Mouse (Mus musculus) lung, embryonic 14.5 days (tissue): ENCODE results near the gene Chrm3. TPM values are rescaled to one million over a fixed set of nuclear protein-coding genes. Genes with fewer than 3 reads are reported as not detected.

Experiments used
- ATAC-seq: fragments of 200-750 bp; cut with Nextera tagmentation; 2 replicates; pipeline ENCODE4 v1.8.0; 2017; ENCODE audit warnings: mild to moderate bottlenecking, moderate TSS enrichment, moderate library complexity; ENCODE audit not compliant: insufficient read depth
- DNase-seq: peaks from one replicate; pipeline ENCODE4 v3.0.0-alpha.2; 2015
- H3K27ac ChIP-seq: fragments of 300-500 bp; sonication (generic); 2 replicates; pipeline ENCODE4 v1.5.1; 2014; ENCODE audit warnings: low read depth, mild to moderate bottlenecking, moderate library complexity
- H3K27me3 ChIP-seq: fragments of 300-500 bp; sonication (generic); 2 replicates; pipeline ENCODE4 v1.6.1; 2014; ENCODE audit warnings: low read length, control low read depth; ENCODE audit not compliant: insufficient read depth
- H3K36me3 ChIP-seq: fragments of 300-500 bp; sonication (generic); 2 replicates; pipeline ENCODE4 v1.6.1; 2014; ENCODE audit warnings: control low read depth; ENCODE audit not compliant: insufficient read depth
- H3K4me1 ChIP-seq: fragments of 300-500 bp; sonication (generic); 2 replicates; pipeline ENCODE4 v1.6.1; 2014; ENCODE audit warnings: antibody characterized with exemption, control low read depth; ENCODE audit not compliant: insufficient read depth
- H3K4me2 ChIP-seq: fragments of 300-500 bp; sonication (generic); 2 replicates; pipeline ENCODE4 v1.6.1; 2014; ENCODE audit warnings: mild to moderate bottlenecking
- H3K4me3 ChIP-seq: fragments of 300-500 bp; sonication (generic); 2 replicates; pipeline ENCODE4 v1.5.1; 2014; ENCODE audit warnings: low read depth, low read length
- H3K9ac ChIP-seq: fragments of 300-500 bp; sonication (generic); 2 replicates; pipeline ENCODE4 v1.6.1; 2014
- H3K9me3 ChIP-seq: fragments of 300-500 bp; sonication (generic); 2 replicates; pipeline ENCODE4 v1.6.1; 2016; ENCODE audit warnings: low read depth, low read length, control low read depth
- CTCF ChIP-seq: IDR thresholded peaks from 2 replicates; pipeline ENCODE4 v1.5.1; 2016; ENCODE audit warnings: antibody characterized with exemption, low read depth
- WGBS: fragments of 180-500 bp; shearing (Covaris S2); extraction: QIAGEN DNeasy Blood & Tissue Kit; methylation state at CpG from one replicate; pipeline ENCODE4 v1.1.7; 2014; 5-methylcytosine and 5-hydroxymethylcytosine counted together
- microRNA-seq: library from miRNA; unstranded; fragments of <30 nt; microRNA quantifications from one replicate; pipeline ENCODE4, GENCODE M21; 2016; ENCODE audit warnings: borderline number of aligned reads
- polyA plus RNA-seq: library from polyadenylated mRNA; unstranded; fragments of >200 nt; fragmentation: Nextera tagmentation; extraction: Ambion mirVana; gene quantifications from 2 replicates; pipeline ENCODE4 v1.2.1, GENCODE M21; 2014

Gene Chrm3
- polyA plus RNA-seq, 1 experiment from 2014 or later: 0.42 TPM

DNA sequence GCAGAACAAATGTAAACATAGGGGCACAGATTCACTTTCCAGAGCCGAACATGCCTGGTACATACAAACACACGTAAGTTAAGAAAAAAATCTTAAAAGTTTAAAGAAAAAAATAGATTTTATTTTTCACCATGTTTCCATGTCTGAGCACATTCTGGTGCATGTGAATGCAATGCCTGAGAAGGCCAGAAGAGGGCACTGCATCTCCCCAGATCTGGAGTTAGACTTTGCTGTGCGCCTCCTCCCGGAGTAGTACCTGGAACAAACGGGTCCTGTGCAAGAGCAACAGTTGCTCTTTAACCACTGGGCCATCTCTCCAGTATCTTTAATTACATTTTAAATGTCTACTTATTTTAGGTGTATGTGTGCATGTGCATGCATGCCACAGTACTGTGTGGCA is 534.4 kb downstream of the Chrm3 start:
- 72% methylated on average over 5 of the region's 5 CpGs for WGBS
- DNase-seq (peak; percentile 33), ATAC-seq (no peak)
- no peak overlapping the region for H3K27ac ChIP-seq
- no peak overlapping the region for H3K4me2 ChIP-seq
- no peaks in the 10 kb centered on the region for H3K27me3 ChIP-seq
- H3K4me1 ChIP-seq: no peaks in the 10 kb centered on the region
- TF ChIP-seq CTCF: peak; percentile 62
- H3K9me3 ChIP-seq: no peaks in the 10 kb centered on the region
- H3K36me3 ChIP-seq: no peaks in the 10 kb centered on the region
- no peak overlapping the region for H3K4me3 ChIP-seq
- H3K9ac ChIP-seq: no peak overlapping the region

Small RNA genes within 50 kb of the gene (microRNA-seq; reads per million reads assigned to microRNA genes)
- not detected for gene Gm24187
